Mouse (Mus musculus) midbrain, postnatal 0 days (tissue): ENCODE measurements around the gene Ttc6. TPM values are rescaled to one million over a fixed set of nuclear protein-coding genes. Genes with fewer than 3 reads are reported as not detected.

Experiments
- ATAC-seq: fragments of 200-750 bp; cut with Nextera tagmentation; 2 replicates; pipeline ENCODE4 v1.8.0; 2017; ENCODE audit warnings: moderate number of reproducible peaks, mild to moderate bottlenecking, moderate TSS enrichment, moderate library complexity; ENCODE audit not compliant: low FRiP score
- DNase-seq: peaks from one replicate; pipeline ENCODE4 v3.0.0-alpha.2; 2015; ENCODE audit warnings: low spot score
- H3K27ac ChIP-seq: fragments of 300-500 bp; sonication (generic); 2 replicates; pipeline ENCODE4 v1.5.1; 2014; ENCODE audit warnings: low read depth, mild to moderate bottlenecking, low read length, mixed read lengths
- H3K27me3 ChIP-seq: fragments of 300-500 bp; sonication (generic); 2 replicates; pipeline ENCODE4 v1.6.1; 2014; ENCODE audit warnings: low read length, control low read depth, mixed read lengths; ENCODE audit not compliant: insufficient read depth
- H3K36me3 ChIP-seq: fragments of 300-500 bp; sonication (generic); 2 replicates; pipeline ENCODE4 v1.6.1; 2014; ENCODE audit warnings: low read length, control low read depth, mixed read lengths; ENCODE audit not compliant: insufficient read depth
- H3K4me1 ChIP-seq: fragments of 300-500 bp; sonication (generic); 2 replicates; pipeline ENCODE4 v1.6.1; 2014; ENCODE audit warnings: mild to moderate bottlenecking, control low read depth, antibody characterized with exemption, low read length, mixed read lengths; ENCODE audit not compliant: insufficient read depth
- H3K4me2 ChIP-seq: fragments of 300-500 bp; sonication (generic); 2 replicates; pipeline ENCODE4 v1.6.1; 2014; ENCODE audit warnings: low read depth, mild to moderate bottlenecking, low read length, mixed read lengths; ENCODE audit not compliant: poor library complexity, severe bottlenecking
- H3K4me3 ChIP-seq: fragments of 300-500 bp; sonication (generic); 2 replicates; pipeline ENCODE4 v1.5.1; 2014; ENCODE audit warnings: low read depth, mild to moderate bottlenecking, low read length, moderate library complexity
- H3K9ac ChIP-seq: fragments of 300-500 bp; sonication (generic); replicated peaks from 2 replicates; pipeline ENCODE4 v1.6.1; 2014; ENCODE audit warnings: mild to moderate bottlenecking, low read length, moderate library complexity, mixed read lengths; ENCODE audit not compliant: poor library complexity, severe bottlenecking
- H3K9me3 ChIP-seq: fragments of 300-500 bp; sonication (generic); 2 replicates; pipeline ENCODE4 v1.6.1; 2016; ENCODE audit warnings: low read length, control low read depth
- CTCF ChIP-seq: IDR thresholded peaks from 2 replicates; pipeline ENCODE4 v1.5.1; 2016; ENCODE audit warnings: antibody characterized with exemption, mild to moderate bottlenecking
- WGBS: fragments of 180-500 bp; shearing (Covaris S2); extraction: QIAGEN DNeasy Blood & Tissue Kit; methylation state at CpG from one replicate; pipeline ENCODE4 v1.1.7; 2014; 5-methylcytosine and 5-hydroxymethylcytosine counted together
- polyA plus RNA-seq: library from polyadenylated mRNA; unstranded; fragments of >200 nt; fragmentation: Nextera tagmentation; extraction: Ambion mirVana; gene quantifications from 2 replicates; pipeline ENCODE4 v1.2.1, GENCODE M21; 2015
- total RNA-seq: library from RNA; depleted of rRNA; stranded (reverse); fragments of >200 nt; gene quantifications from 2 replicates; pipeline ENCODE4 v1.2.3, GENCODE M21; 2014

The Ttc6 gene
- total and polyA plus RNA-seq, 2 experiments from 2014 or later = 0.91 to 2.2 TPM

- 13% methylated on average over 3 of the region's 3 CpGs for WGBS
- TF ChIP-seq CTCF = no peak
- no peak for ATAC-seq
Measured at GRCm38 (mm10) chr12:57552286-57552685, 11.6 kb upstream of the Ttc6 start.

GRCm38 (mm10) chr12:57554091-57554490 is 9.8 kb upstream of the Ttc6 start:
- DNase-seq (no peak), ATAC-seq (no peak)
- no peak overlapping the region for H3K27ac ChIP-seq
- no peak overlapping the region for H3K4me2 ChIP-seq
- peaks cover 65% of the 10 kb centered on the region for H3K27me3 ChIP-seq
- no peaks in the 10 kb centered on the region for H3K36me3 ChIP-seq
- no peaks in the 10 kb centered on the region for H3K9me3 ChIP-seq
- no peak overlapping the region for H3K9ac ChIP-seq
- WGBS = 33% methylated on average over 3 of the region's 3 CpGs
- H3K4me1 ChIP-seq = no peaks in the 10 kb centered on the region
- TF ChIP-seq CTCF = no peak
- no peak overlapping the region for H3K4me3 ChIP-seq

More at GRCm38 (mm10) chr12:57552286-57552685, 11.6 kb upstream of the Ttc6 start:
- Histone ChIP-seq H3K4me2 (no peak overlapping the region), H3K36me3 (no peaks in the 10 kb centered on the region), H3K9me3 (no peaks in the 10 kb centered on the region), H3K4me3 (no peak overlapping the region), H3K27me3 (peaks cover 81% of the 10 kb centered on the region), H3K27ac (no peak overlapping the region), H3K4me1 (no peaks in the 10 kb centered on the region), H3K9ac (no peak overlapping the region)
- no peak for DNase-seq

- H3K27ac ChIP-seq = no peak overlapping the region
- H3K4me1 ChIP-seq = no peaks in the 10 kb centered on the region
- DNase-seq = no peak
- 42% methylated on average over 9 of the region's 9 CpGs for WGBS
- no peak for TF ChIP-seq CTCF
- H3K4me2 ChIP-seq = no peak overlapping the region
- no peak overlapping the region for H3K9ac ChIP-seq
- no peak for ATAC-seq
- H3K36me3 ChIP-seq = no peaks in the 10 kb centered on the region
- no peaks in the 10 kb centered on the region for H3K9me3 ChIP-seq
- peaks cover 16% of the 10 kb centered on the region; the same call in 1 of the 2 replicates for H3K27me3 ChIP-seq
- no peak overlapping the region for H3K4me3 ChIP-seq
Measured at GRCm38 (mm10) chr12:57571773-57572172, 7.9 kb downstream of the Ttc6 start.

GRCm38 (mm10) chr12:57572415-57572814 is 8.5 kb downstream of the Ttc6 start:
- Histone ChIP-seq H3K4me3 (no peak overlapping the region), H3K9me3 (no peaks in the 10 kb centered on the region), H3K27ac (no peak overlapping the region), H3K4me2 (no peak overlapping the region), H3K4me1 (no peaks in the 10 kb centered on the region), H3K9ac (no peak overlapping the region), H3K36me3 (no peaks in the 10 kb centered on the region), H3K27me3 (peaks cover 16% of the 10 kb centered on the region; the same call in 1 of the 2 replicates)
- TF ChIP-seq CTCF = no peak
- ATAC-seq (no peak), DNase-seq (no peak)

- peaks cover 16% of the 10 kb centered on the region; the same call in 1 of the 2 replicates for H3K27me3 ChIP-seq
- peak overlapping the region; percentile 57 for H3K4me2 ChIP-seq
- peak; percentile 56 for TF ChIP-seq CTCF
- WGBS = 3% methylated on average over 67 of the region's 81 CpGs
- H3K9me3 ChIP-seq = no peaks in the 10 kb centered on the region
- DNase-seq (peak; percentile 39), ATAC-seq (peak; percentile 92)
- H3K4me3 ChIP-seq = peak overlapping the region; percentile 43
- no peaks in the 10 kb centered on the region for H3K36me3 ChIP-seq
- no peak overlapping the region for H3K27ac ChIP-seq
- no peaks in the 10 kb centered on the region for H3K4me1 ChIP-seq
- peak overlapping the region; percentile 40; the same call in 1 of the 2 replicates for H3K9ac ChIP-seq
Measured at GRCm38 (mm10) chr12:57575931-57576628, 12.2 kb downstream of the Ttc6 start.

- H3K27me3 ChIP-seq = no peaks in the 10 kb centered on the region
- no peaks in the 10 kb centered on the region for H3K36me3 ChIP-seq
- no peaks in the 10 kb centered on the region for H3K9me3 ChIP-seq
- H3K4me2 ChIP-seq = no peak overlapping the region
- H3K27ac ChIP-seq = no peak overlapping the region
- WGBS = 72% methylated on average over 5 of the region's 5 CpGs
- no peak for ATAC-seq
- H3K9ac ChIP-seq = no peak overlapping the region
- no peaks in the 10 kb centered on the region for H3K4me1 ChIP-seq
- no peak overlapping the region for H3K4me3 ChIP-seq
- no peak for DNase-seq
- no peak for TF ChIP-seq CTCF
Measured at GRCm38 (mm10) chr12:57607624-57608023, 43.7 kb downstream of the Ttc6 start.
